Mouse (Mus musculus): Measurements from ENCODE around the gene Dytn. TPM values are rescaled to one million over a fixed set of nuclear protein-coding genes. Genes with fewer than 3 reads are reported as not detected.
A peak's percentile ranks its signal among the peaks of the same experiment; 100 is the strongest.

The Dytn gene
- polyA plus RNA-seq, 1 experiment from 2014 or later, result not detected

- no peak overlapping the region for H3K9ac ChIP-seq (replicated peaks)
- no peaks in the 10 kb centered on the region for H3K9me3 ChIP-seq
- H3K36me3 ChIP-seq, result no peaks in the 10 kb centered on the region
- H3K27me3 ChIP-seq, result no peaks in the 10 kb centered on the region
- peaks cover 22% of the 10 kb centered on the region for H3K4me1 ChIP-seq
- 8% methylated on average over 5 of the region's 5 CpGs for WGBS
- no peak overlapping the region for H3K27ac ChIP-seq (replicated peaks)
- no peak overlapping the region for H3K4me3 ChIP-seq
- no peak overlapping the region for H3K4me2 ChIP-seq (replicated peaks)
- no peak for ATAC-seq (replicated peaks)
Measured at GRCm38 (mm10) chr1:63576803-63577202, 109.9 kb downstream of the Dytn start.

- H3K36me3 ChIP-seq, result no peaks in the 10 kb centered on the region
- peaks cover 24% of the 10 kb centered on the region for H3K4me1 ChIP-seq
- H3K9me3 ChIP-seq, result no peaks in the 10 kb centered on the region
- ATAC-seq (replicated peaks), result peak; percentile 44; the same call in 1 of the 2 replicates
- no peaks in the 10 kb centered on the region for H3K27me3 ChIP-seq
- no peak overlapping the region for H3K9ac ChIP-seq (replicated peaks)
- WGBS, result 42% methylated on average over 12 of the region's 12 CpGs
- no peak overlapping the region for H3K4me3 ChIP-seq
- 0 out of 2 replicates have a peak overlapping the region, but pooled peaks have one; percentile 4 for H3K4me2 ChIP-seq (replicated peaks)
- H3K27ac ChIP-seq (replicated peaks), result peak overlapping the region; percentile 49
Measured at GRCm38 (mm10) chr1:63573864-63574611, 112.7 kb downstream of the Dytn start.

GRCm38 (mm10) chr1:63573432-63573831 lies 113.3 kb downstream of the Dytn start:
- ATAC-seq (replicated peaks), result peak; percentile 61
- Histone ChIP-seq H3K9me3 (no peaks in the 10 kb centered on the region), H3K9ac (replicated peaks) (no peak overlapping the region), H3K27me3 (no peaks in the 10 kb centered on the region), H3K4me3 (no peak overlapping the region), H3K4me2 (replicated peaks) (0 out of 2 replicates have a peak overlapping the region, but pooled peaks have one; percentile 4), H3K4me1 (peaks cover 24% of the 10 kb centered on the region), H3K36me3 (no peaks in the 10 kb centered on the region), H3K27ac (replicated peaks) (peak overlapping the region; percentile 43)
- WGBS, result 7% methylated on average over 6 of the region's 6 CpGs

Other genes with a start within 250 kb of the Dytn start
- gene Adam23, start 241.0 kb downstream of the Dytn start, polyA plus RNA-seq (2015; fragmentation: Nextera tagmentation; extraction: Ambion mirVana), result 10.2 and 10.6 TPM in 2 replicates
- gene Gm39653, start 71.0 kb downstream of the Dytn start, polyA plus RNA-seq (2015; fragmentation: Nextera tagmentation; extraction: Ambion mirVana), result 0.17 TPM in 1 of 2 replicates, not detected in the other
- gene Mdh1b, start 43.4 kb upstream of the Dytn start, polyA plus RNA-seq (2015; fragmentation: Nextera tagmentation; extraction: Ambion mirVana), result 0.24 and 0.41 TPM in 2 replicates
- gene Fastkd2, start 43.7 kb upstream of the Dytn start, polyA plus RNA-seq (2015; fragmentation: Nextera tagmentation; extraction: Ambion mirVana), result 46.2 and 46.5 TPM in 2 replicates
- gene 4933402D24Rik, start 82.3 kb upstream of the Dytn start, polyA plus RNA-seq (2015; fragmentation: Nextera tagmentation; extraction: Ambion mirVana), result 0.19 and 0.31 TPM in 2 replicates

Data from forebrain, embryonic 15.5 days (tissue).